Mouse (Mus musculus) kidney, embryonic 15.5 days (tissue): ENCODE data around the gene Adi1. TPM values are rescaled to one million over a fixed set of nuclear protein-coding genes. Genes with fewer than 3 reads are reported as not detected.
A peak's percentile ranks its signal among the peaks of the same experiment; 100 is the strongest.

ENCODE experiments used
- ATAC-seq: fragments of 200-750 bp; cut with Nextera tagmentation; replicated peaks from 2 replicates; pipeline ENCODE4 v1.8.0; 2017; ENCODE audit warnings: moderate TSS enrichment; ENCODE audit not compliant: low FRiP score
- H3K27ac ChIP-seq: fragments of 300-500 bp; sonication (generic); 2 replicates; pipeline ENCODE4 v1.5.1; 2015; ENCODE audit warnings: mild to moderate bottlenecking, inconsistent platforms
- H3K27me3 ChIP-seq: fragments of 300-500 bp; sonication (generic); 2 replicates; pipeline ENCODE4 v1.6.1; 2015; ENCODE audit warnings: inconsistent platforms
- H3K36me3 ChIP-seq: fragments of 300-500 bp; sonication (generic); 2 replicates; pipeline ENCODE4 v1.6.1; 2015; ENCODE audit warnings: inconsistent platforms
- H3K4me1 ChIP-seq: fragments of 300-500 bp; sonication (generic); 2 replicates; pipeline ENCODE4 v1.6.1; 2015; ENCODE audit warnings: inconsistent platforms
- H3K4me2 ChIP-seq: fragments of 300-500 bp; sonication (generic); 2 replicates; pipeline ENCODE4 v1.6.1; 2015; ENCODE audit warnings: moderate library complexity, mild to moderate bottlenecking, inconsistent platforms
- H3K4me3 ChIP-seq: fragments of 300-500 bp; sonication (generic); replicated peaks from 2 replicates; pipeline ENCODE4 v1.5.1; 2015; ENCODE audit warnings: mild to moderate bottlenecking, inconsistent platforms
- H3K9ac ChIP-seq: fragments of 300-500 bp; sonication (generic); 2 replicates; pipeline ENCODE4 v1.6.1; 2015; ENCODE audit warnings: mild to moderate bottlenecking, inconsistent platforms
- H3K9me3 ChIP-seq: fragments of 300-500 bp; sonication (generic); replicated peaks from 2 replicates; pipeline ENCODE4 v1.6.1; 2016; ENCODE audit warnings: inconsistent platforms
- WGBS: fragments of 180-500 bp; shearing (Covaris S2); methylation state at CpG from one replicate; pipeline ENCODE4 v1.1.7; 2015; ENCODE audit warnings: mixed read lengths; 5-methylcytosine and 5-hydroxymethylcytosine counted together
- polyA plus RNA-seq: library from polyadenylated mRNA; unstranded; fragments of >200 nt; fragmentation: Nextera tagmentation; extraction: Ambion mirVana; gene quantifications from 2 replicates; pipeline ENCODE4 v1.2.1, GENCODE M21; 2015

Gene Adi1
- polyA plus RNA-seq, 1 experiment from 2014 or later = 90.4 TPM

- Histone ChIP-seq H3K9ac (no peak overlapping the region), H3K4me2 (no peak overlapping the region), H3K4me1 (peaks cover 14% of the 10 kb centered on the region), H3K36me3 (peaks cover 33% of the 10 kb centered on the region), H3K4me3 (no peak overlapping the region), H3K27ac (no peak overlapping the region), H3K9me3 (no peaks in the 10 kb centered on the region), H3K27me3 (no peaks in the 10 kb centered on the region)
- ATAC-seq = no peak
- WGBS = 73% methylated on average over 5 of the region's 5 CpGs
Observed at GRCm38 (mm10) chr12:28699086-28699485, 24.1 kb downstream of the Adi1 start.

GRCm38 (mm10) chr12:28699656-28700055 lies 24.6 kb downstream of the Adi1 start:
- peaks cover 20% of the 10 kb centered on the region for H3K4me1 ChIP-seq
- WGBS = 9% methylated on average over 6 of the region's 6 CpGs
- no peak overlapping the region for H3K4me3 ChIP-seq
- no peaks in the 10 kb centered on the region for H3K27me3 ChIP-seq
- no peaks in the 10 kb centered on the region for H3K9me3 ChIP-seq
- peaks cover 28% of the 10 kb centered on the region for H3K36me3 ChIP-seq
- no peak overlapping the region; the same call in 1 of the 2 replicates for H3K27ac ChIP-seq
- ATAC-seq = no peak
- H3K4me2 ChIP-seq = no peak overlapping the region
- no peak overlapping the region for H3K9ac ChIP-seq

GRCm38 (mm10) chr12:28700101-28700511 lies 25.1 kb downstream of the Adi1 start:
- H3K4me2 ChIP-seq = no peak overlapping the region
- peak overlapping the region; percentile 19 for H3K27ac ChIP-seq
- H3K36me3 ChIP-seq = peaks cover 24% of the 10 kb centered on the region
- peaks cover 25% of the 10 kb centered on the region for H3K4me1 ChIP-seq
- no peak overlapping the region for H3K9ac ChIP-seq
- WGBS = 32% methylated on average over 3 of the region's 3 CpGs
- no peaks in the 10 kb centered on the region for H3K9me3 ChIP-seq
- no peaks in the 10 kb centered on the region for H3K27me3 ChIP-seq
- no peak overlapping the region for H3K4me3 ChIP-seq
- ATAC-seq = no peak

- WGBS = 73% methylated on average over 19 of the region's 19 CpGs
- Histone ChIP-seq H3K27ac (no peak overlapping the region), H3K27me3 (no peaks in the 10 kb centered on the region), H3K4me1 (peaks cover 28% of the 10 kb centered on the region), H3K36me3 (peaks cover 20% of the 10 kb centered on the region), H3K9ac (no peak overlapping the region), H3K4me2 (no peak overlapping the region), H3K4me3 (no peak overlapping the region), H3K9me3 (no peaks in the 10 kb centered on the region)
- 0 out of 2 replicates have a peak, but pooled peaks have one; percentile 7 for ATAC-seq
Observed at GRCm38 (mm10) chr12:28700561-28701025, 25.6 kb downstream of the Adi1 start.

GRCm38 (mm10) chr12:28701302-28701701 lies 26.3 kb downstream of the Adi1 start:
- no peak for ATAC-seq
- H3K4me2 ChIP-seq = no peak overlapping the region
- 77% methylated on average over 11 of the region's 11 CpGs for WGBS
- H3K4me3 ChIP-seq = no peak overlapping the region
- peaks cover 28% of the 10 kb centered on the region for H3K4me1 ChIP-seq
- peaks cover 14% of the 10 kb centered on the region for H3K36me3 ChIP-seq
- no peak overlapping the region for H3K27ac ChIP-seq
- no peaks in the 10 kb centered on the region for H3K9me3 ChIP-seq
- H3K27me3 ChIP-seq = no peaks in the 10 kb centered on the region
- H3K9ac ChIP-seq = no peak overlapping the region

GRCm38 (mm10) chr12:28704381-28704780 lies 29.4 kb downstream of the Adi1 start:
- ATAC-seq = peak; percentile 37; the same call in 1 of the 2 replicates
- no peak overlapping the region for H3K4me3 ChIP-seq
- H3K4me2 ChIP-seq = peak overlapping the region; percentile 27; the same call in 1 of the 2 replicates
- peaks cover 21% of the 10 kb centered on the region for H3K36me3 ChIP-seq
- 9% methylated on average over 12 of the region's 12 CpGs for WGBS
- peak overlapping the region; percentile 27; the same call in 1 of the 2 replicates for H3K27ac ChIP-seq
- no peaks in the 10 kb centered on the region for H3K9me3 ChIP-seq
- H3K4me1 ChIP-seq = peaks cover 24% of the 10 kb centered on the region
- H3K27me3 ChIP-seq = no peaks in the 10 kb centered on the region
- 0 out of 2 replicates have a peak overlapping the region, but pooled peaks have one; percentile 10 for H3K9ac ChIP-seq

- WGBS = 82% methylated on average over 6 of the region's 6 CpGs
- no peaks in the 10 kb centered on the region for H3K27me3 ChIP-seq
- H3K27ac ChIP-seq = no peak overlapping the region
- no peak overlapping the region for H3K4me2 ChIP-seq
- H3K4me1 ChIP-seq = peaks cover 21% of the 10 kb centered on the region
- no peak for ATAC-seq
- H3K36me3 ChIP-seq = peaks cover 30% of the 10 kb centered on the region
- no peak overlapping the region for H3K4me3 ChIP-seq
- H3K9me3 ChIP-seq = no peaks in the 10 kb centered on the region
- no peak overlapping the region for H3K9ac ChIP-seq
Observed at GRCm38 (mm10) chr12:28705204-28705603, 30.2 kb downstream of the Adi1 start.

GRCm38 (mm10) chr12:28708154-28708553 lies 33.1 kb downstream of the Adi1 start:
- Histone ChIP-seq H3K27ac (no peak overlapping the region), H3K9me3 (no peaks in the 10 kb centered on the region), H3K36me3 (peaks cover 50% of the 10 kb centered on the region), H3K4me1 (peaks cover 15% of the 10 kb centered on the region), H3K4me2 (no peak overlapping the region), H3K4me3 (no peak overlapping the region), H3K9ac (no peak overlapping the region), H3K27me3 (no peaks in the 10 kb centered on the region)
- no peak for ATAC-seq
- 73% methylated on average over 4 of the region's 4 CpGs for WGBS

- ATAC-seq = no peak
- 91% methylated on average over 22 of the region's 22 CpGs for WGBS
- Histone ChIP-seq H3K36me3 (peaks cover 61% of the 10 kb centered on the region), H3K4me3 (no peak overlapping the region), H3K4me2 (no peak overlapping the region), H3K27ac (no peak overlapping the region), H3K9me3 (no peaks in the 10 kb centered on the region), H3K4me1 (no peaks in the 10 kb centered on the region), H3K9ac (no peak overlapping the region), H3K27me3 (no peaks in the 10 kb centered on the region)
Observed at GRCm38 (mm10) chr12:28710566-28711185, 35.6 kb downstream of the Adi1 start.

- Histone ChIP-seq H3K9ac (no peak overlapping the region), H3K36me3 (peaks cover 62% of the 10 kb centered on the region), H3K4me3 (no peak overlapping the region), H3K27ac (no peak overlapping the region), H3K9me3 (no peaks in the 10 kb centered on the region), H3K4me2 (no peak overlapping the region), H3K4me1 (no peaks in the 10 kb centered on the region), H3K27me3 (no peaks in the 10 kb centered on the region)
- ATAC-seq = no peak
- WGBS = 85% methylated on average over 24 of the region's 24 CpGs
Observed at GRCm38 (mm10) chr12:28714822-28715632, 40.0 kb downstream of the Adi1 start.

GRCm38 (mm10) chr12:28717066-28717465 lies 42.0 kb downstream of the Adi1 start:
- Histone ChIP-seq H3K4me2 (no peak overlapping the region), H3K27ac (no peak overlapping the region), H3K4me1 (no peaks in the 10 kb centered on the region), H3K27me3 (no peaks in the 10 kb centered on the region), H3K36me3 (peaks cover 62% of the 10 kb centered on the region), H3K9me3 (no peaks in the 10 kb centered on the region), H3K4me3 (no peak overlapping the region), H3K9ac (no peak overlapping the region)
- 68% methylated on average over 2 of the region's 2 CpGs for WGBS
- ATAC-seq = no peak

GRCm38 (mm10) chr12:28718106-28718505 lies 43.1 kb downstream of the Adi1 start:
- no peaks in the 10 kb centered on the region for H3K4me1 ChIP-seq
- 95% methylated on average over 2 of the region's 2 CpGs for WGBS
- no peak overlapping the region for H3K4me3 ChIP-seq
- H3K36me3 ChIP-seq = peaks cover 61% of the 10 kb centered on the region
- no peak overlapping the region for H3K9ac ChIP-seq
- H3K27me3 ChIP-seq = no peaks in the 10 kb centered on the region
- no peak overlapping the region for H3K27ac ChIP-seq
- H3K9me3 ChIP-seq = no peaks in the 10 kb centered on the region
- ATAC-seq = no peak
- no peak overlapping the region for H3K4me2 ChIP-seq
